In genomic region chr10:96955036-96955775, GRCm38 (mm10) we compare ENCODE assay signal across 9 mouse cellular contexts.
DNase-seq lines count a peak whose midpoint lies in the region; ATAC-seq lines count a peak whose summit lies in the region.
"Had no signal": no experiment of that assay in that cellular context is flagged by ENCODE, and none has a peak within 500 bp of the region (broad histone marks: within the 10 kb centered on the region; RNA-seq: fewer than 3 reads in every experiment).

No protein-coding gene starts in this region.

- peak overlapping the region; percentile 8; the same call in 1 of the 2 replicates for H3K4me3 ChIP-seq in forebrain, embryonic 13.5 days
- no peak overlapping the region for H3K4me3 ChIP-seq in midbrain, embryonic 11.5 days (ENCODE audit: low read depth, low read length)

- 6% methylated on average over 12 of the region's 12 CpGs for WGBS in forebrain, embryonic 13.5 days
- 12% methylated on average over 12 of the region's 12 CpGs for WGBS in midbrain, embryonic 11.5 days

- H3K9me3 ChIP-seq in forebrain, embryonic 13.5 days (replicated peaks): no peaks in the 10 kb centered on the region
- H3K9me3 ChIP-seq in midbrain, embryonic 11.5 days (ENCODE audit: control insufficient read depth, low read length): no peaks in the 10 kb centered on the region

- H3K27ac ChIP-seq in forebrain, embryonic 13.5 days: peak overlapping the region; percentile 78
- peak overlapping the region; percentile 62 for H3K27ac ChIP-seq in midbrain, embryonic 11.5 days (ENCODE audit: low read depth, low read length)

- H3K4me2 ChIP-seq in forebrain, embryonic 13.5 days: peak overlapping the region; percentile 54
- peak overlapping the region; percentile 25; the same call in 1 of the 2 replicates for H3K4me2 ChIP-seq in midbrain, embryonic 11.5 days

- H3K27me3 ChIP-seq in forebrain, embryonic 13.5 days: no peaks in the 10 kb centered on the region
- no peaks in the 10 kb centered on the region for H3K27me3 ChIP-seq in midbrain, embryonic 11.5 days (ENCODE audit: control insufficient read depth, insufficient read depth, low read length)

- H3K4me1 ChIP-seq in forebrain, embryonic 13.5 days: peaks cover 19% of the 10 kb centered on the region
- H3K4me1 ChIP-seq in midbrain, embryonic 11.5 days (ENCODE audit: control insufficient read depth, insufficient read depth, low read length): peaks cover 16% of the 10 kb centered on the region

- peak; percentile 37; the same call in 1 of the 2 replicates for ATAC-seq in cerebellum, adult (ENCODE audit: insufficient number of reproducible peaks, low FRiP score, low TSS enrichment)
- peak; percentile 87 for ATAC-seq in forebrain, embryonic 13.5 days
- ATAC-seq in midbrain, embryonic 11.5 days (ENCODE audit: low FRiP score): peak; percentile 96

- intact Hi-C loops in left cerebral cortex, postnatal 10 days (cut with DNase I): no loop called here

- no peaks in the 10 kb centered on the region for H3K36me3 ChIP-seq in forebrain, embryonic 13.5 days (ENCODE audit: poor library complexity, severe bottlenecking)
- no peaks in the 10 kb centered on the region for H3K36me3 ChIP-seq in midbrain, embryonic 11.5 days (ENCODE audit: control insufficient read depth, insufficient read depth, low read length)

- peak overlapping the region; percentile 37 for H3K9ac ChIP-seq in forebrain, embryonic 13.5 days
- H3K9ac ChIP-seq in midbrain, embryonic 11.5 days (ENCODE audit: low read length): peak overlapping the region; percentile 24; the same call in 1 of the 2 replicates

- DNase-seq in cerebellum, adult 9-10 months: no peak
- DNase-seq in CD4-positive helper T cell, adult 2 months (ENCODE audit: low read depth, low spot score): peak; percentile 28
- peak; percentile 92 for DNase-seq in midbrain, embryonic 11.5 days (ENCODE audit: low spot score, missing footprints)
- no peak for DNase-seq in right cerebral cortex, postnatal 36 days (ENCODE audit: low spot score in 2 of 2)
- no peak for DNase-seq in left cerebral cortex, postnatal 10 days (ENCODE audit: extremely low spot score in 1 of 2, low spot score in 2 of 2)
- no peak for DNase-seq in left cerebral cortex, adult 9 months (ENCODE audit: low spot score in 2 of 2)
- DNase-seq: lung, postnatal 14 days had no signal

Comparison
In these comparisons a context has a peak if more than half of its experiments do, and no peak if none do; other contexts are left out.
1. ATAC-seq: peak in every context shown above with its lines; median percentile 96 in midbrain, embryonic 11.5 days; 87 in forebrain, embryonic 13.5 days; 37 in cerebellum, adult.
2. DNase-seq: peak in CD4-positive helper T cell, adult 2 months (single experiment) and midbrain, embryonic 11.5 days (single experiment); none in cerebellum, adult 9-10 months (single experiment), right cerebral cortex, postnatal 36 days (0 of 2), left cerebral cortex, postnatal 10 days (0 of 2) and left cerebral cortex, adult 9 months (0 of 2).